Mouse (Mus musculus) urinary bladder, postnatal 10 days (tissue): ENCODE results near the gene Ap1b1.

Experiments
- DNase-seq: peaks from one replicate; pipeline ENCODE4 v3.0.0; 2022; ENCODE audit warnings: low spot score

Ap1b1 gene

DNA sequence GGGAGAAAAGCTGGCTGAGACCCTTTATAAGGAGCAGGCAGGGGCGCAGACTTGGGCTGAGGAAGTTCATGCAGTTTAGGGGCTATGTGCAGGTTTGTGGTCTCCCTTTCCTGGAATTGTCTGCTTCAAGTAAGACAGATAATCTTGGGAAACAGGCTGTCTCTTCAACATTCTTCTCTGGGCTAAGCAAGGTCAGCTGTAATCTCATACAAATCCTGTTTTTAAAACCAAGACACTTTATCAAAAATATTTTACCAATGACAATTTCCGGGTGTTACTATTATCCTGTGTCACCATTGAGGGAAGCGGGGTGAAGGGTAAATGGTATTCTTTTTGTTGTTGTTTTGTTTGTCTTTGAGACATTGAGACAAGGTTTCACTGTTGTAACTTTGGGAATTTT lies 1.8 kb upstream of the Ap1b1 start:
- no peak for DNase-seq

DNA sequence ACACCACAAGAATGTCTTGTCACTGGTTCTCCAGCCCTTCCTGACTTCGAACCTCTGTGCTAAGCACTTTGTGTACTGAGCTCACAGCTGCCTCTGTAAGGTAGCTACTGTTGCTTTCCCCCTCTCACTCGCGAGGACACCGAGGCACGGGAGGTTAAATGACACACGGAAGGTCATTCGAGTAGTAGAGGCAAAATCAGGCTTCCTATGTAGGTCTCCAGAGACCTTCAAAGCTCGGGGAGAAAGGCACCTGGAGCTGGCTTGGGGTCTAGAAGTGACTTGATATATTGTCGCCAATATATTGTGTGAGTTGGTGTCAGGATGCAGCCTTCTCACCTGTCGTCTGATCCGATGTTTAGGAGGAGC lies 846 bp downstream of the Ap1b1 start:
- no peak for DNase-seq

DNA sequence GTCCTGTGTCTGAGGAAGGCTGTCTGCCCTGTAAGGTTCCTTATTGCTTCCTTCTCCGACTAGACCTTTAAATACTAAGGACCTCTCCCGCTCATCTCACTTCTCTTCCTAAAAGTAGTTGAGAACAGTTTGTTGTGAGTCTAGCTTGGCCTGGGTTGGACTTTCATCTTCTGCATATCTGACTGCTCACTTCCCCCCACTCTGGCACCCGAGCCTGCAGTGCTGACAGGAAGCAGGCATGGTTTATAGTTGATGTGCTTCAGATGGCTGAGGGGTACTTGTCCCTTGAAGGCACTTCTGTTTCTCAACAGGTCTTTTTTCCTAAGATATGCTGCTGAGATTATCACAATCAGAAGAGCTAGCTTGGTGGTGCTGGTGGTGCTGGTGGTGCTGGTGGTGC lies 2.6 kb downstream of the Ap1b1 start:
- no peak for DNase-seq

DNA sequence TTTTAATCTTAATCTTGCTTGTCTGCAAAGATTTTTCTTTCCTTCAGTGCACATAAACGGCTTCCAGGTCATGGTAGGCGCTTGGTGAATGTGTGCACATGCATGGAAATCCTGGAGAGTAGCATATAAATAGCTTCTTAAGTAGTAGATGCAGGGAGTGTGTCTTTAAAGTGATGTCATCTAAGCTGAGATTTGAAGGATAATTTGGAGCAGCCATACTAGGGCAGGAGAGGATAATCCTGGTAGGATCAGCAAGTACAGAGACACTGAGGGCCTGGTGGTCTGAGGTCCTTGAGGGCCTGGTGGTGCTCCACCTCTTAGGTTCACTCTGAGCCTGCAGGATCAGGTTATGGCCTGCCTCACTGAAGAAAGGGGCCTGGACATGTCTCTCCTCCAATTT lies 5.8 kb downstream of the Ap1b1 start:
- DNase-seq = no peak

DNA sequence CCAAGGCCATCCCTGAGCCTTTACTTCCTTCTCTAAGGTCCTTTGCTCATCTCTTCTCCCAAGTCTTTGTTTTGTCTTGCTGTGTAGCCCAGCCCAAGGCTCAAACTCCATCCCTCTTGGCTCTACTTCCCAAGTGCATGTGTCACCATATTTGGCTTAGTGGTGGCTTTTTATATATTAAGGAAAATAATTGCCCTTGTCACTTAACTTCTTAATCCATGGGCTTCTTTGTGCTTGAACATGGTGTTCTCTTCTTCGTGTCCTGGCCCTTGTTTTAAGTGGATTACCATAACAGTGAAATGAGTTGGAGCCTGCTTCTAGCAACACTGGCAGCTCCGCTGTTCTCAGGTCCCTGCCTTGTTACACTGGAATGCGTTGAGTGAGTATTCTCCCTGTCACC lies 9.1 kb downstream of the Ap1b1 start:
- DNase-seq = no peak

DNA sequence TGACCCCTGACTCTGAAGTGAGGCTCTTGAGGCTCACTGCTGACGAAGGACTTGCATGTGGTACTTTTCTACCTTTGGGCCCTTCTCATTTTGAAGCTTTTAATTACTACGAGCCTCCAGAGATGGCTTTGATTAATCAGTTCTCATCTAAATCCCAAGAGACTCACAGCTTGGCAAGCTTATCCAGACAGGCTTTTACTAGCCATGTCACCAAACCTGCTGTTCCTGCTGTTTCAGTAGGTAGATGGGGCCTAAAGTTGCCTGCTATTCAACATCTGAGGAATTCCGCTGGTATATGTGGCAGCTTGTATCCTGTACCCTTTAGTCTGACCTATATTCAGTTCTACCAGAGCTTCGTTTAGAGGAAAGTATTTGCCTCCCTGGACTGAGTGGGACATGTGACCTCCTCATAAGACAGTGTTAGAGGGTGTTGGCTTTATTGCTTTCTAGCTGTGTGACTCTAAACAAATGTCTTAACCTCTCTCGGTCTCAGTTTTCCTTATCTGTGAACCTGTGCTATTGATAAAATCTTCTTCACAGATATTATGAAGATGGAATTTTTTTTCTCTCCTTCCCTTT lies 10.1 kb downstream of the Ap1b1 start:
- no peak for DNase-seq

- no peak for DNase-seq
Observed at GRCm38 (mm10) chr11:4998352-4998751, 11.7 kb downstream of the Ap1b1 start.

GRCm38 (mm10) chr11:4998762-4999161 lies 12.1 kb downstream of the Ap1b1 start:
- DNase-seq = no peak

DNA sequence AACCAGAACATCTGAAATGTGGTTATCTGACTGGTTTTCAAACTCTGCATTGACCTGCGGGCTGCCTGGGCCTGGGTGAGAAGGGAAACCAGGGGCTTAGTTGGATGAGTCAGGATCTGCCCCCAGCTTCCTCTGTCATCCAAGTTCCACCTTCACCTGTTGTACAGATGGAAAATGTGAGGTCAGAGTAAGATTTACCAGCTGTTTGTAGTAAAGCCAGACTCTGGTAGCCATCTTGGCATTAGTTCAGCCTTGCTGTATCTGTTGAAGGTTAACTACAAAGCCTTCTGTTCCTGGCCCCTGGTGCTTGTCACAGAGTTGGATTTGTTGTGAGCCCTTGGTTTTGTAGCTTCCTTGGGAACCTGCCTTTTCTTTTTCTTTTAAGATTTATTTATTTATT lies 13.6 kb downstream of the Ap1b1 start:
- no peak for DNase-seq

- no peak for DNase-seq
Observed at GRCm38 (mm10) chr11:5002826-5003225, 16.2 kb downstream of the Ap1b1 start.

- DNase-seq = no peak
Observed at GRCm38 (mm10) chr11:5005528-5005927, 18.9 kb downstream of the Ap1b1 start.

DNA sequence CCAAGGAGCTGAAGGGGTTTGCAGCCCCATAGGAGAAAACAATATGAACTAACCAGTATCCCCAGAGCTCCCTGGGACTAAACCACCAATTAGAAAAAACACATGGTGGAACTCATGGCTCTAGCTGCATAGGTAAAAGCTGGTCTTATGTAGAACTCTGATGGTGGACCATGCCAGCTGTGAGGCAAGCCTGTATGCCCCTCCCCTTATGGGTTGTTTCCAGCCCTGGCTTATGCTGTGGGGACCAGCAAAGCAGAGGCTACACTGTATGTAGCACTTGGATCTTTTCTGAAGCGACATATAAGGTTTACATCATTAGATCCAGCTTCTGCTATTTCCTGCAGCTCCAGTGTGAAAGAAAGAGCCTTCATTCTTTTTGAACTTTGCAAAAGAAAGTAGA lies 20.6 kb downstream of the Ap1b1 start:
- no peak for DNase-seq

DNA sequence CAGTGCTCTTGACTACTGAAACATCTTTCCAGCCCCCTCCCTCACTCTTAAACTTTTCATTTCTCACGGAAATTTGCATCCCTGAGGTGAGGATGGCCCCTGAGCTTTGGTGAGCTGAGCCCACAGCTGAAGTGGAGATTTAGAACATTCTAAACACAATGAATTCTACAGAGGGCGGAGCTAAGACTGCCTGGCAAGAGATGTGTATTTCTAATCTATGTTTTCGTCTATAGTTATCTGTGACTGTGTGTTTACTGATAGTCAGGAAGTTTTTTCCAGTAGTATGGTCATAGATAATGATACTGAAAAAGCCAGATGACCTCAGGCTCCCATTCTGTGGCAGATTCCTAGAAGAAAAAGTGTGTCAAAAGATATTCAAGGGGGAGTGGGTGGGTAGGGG lies 22.2 kb downstream of the Ap1b1 start:
- DNase-seq = no peak

- DNase-seq = no peak
Observed at GRCm38 (mm10) chr11:5009354-5010074, 22.9 kb downstream of the Ap1b1 start.

DNA sequence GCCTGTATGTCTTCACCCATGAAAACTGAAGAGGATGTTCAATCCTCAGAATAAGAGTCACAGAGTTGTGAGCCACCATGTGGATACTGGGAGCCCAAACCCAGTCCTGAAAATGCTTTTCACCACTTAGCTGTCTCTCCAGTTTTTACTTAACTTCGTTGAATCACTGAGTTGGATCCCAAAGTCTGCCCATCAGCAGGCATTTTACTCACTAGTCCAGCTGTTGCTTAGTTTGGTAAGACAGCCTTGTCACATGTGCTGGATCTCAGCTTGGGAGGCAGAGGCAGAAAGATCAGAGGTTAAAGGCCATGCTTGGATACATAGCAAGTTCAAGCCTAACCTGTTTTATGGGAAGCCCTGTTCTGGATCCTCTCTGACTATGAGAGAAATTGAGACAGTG lies 23.6 kb downstream of the Ap1b1 start:
- no peak for DNase-seq

- DNase-seq = no peak
Observed at GRCm38 (mm10) chr11:5011480-5011879, 24.9 kb downstream of the Ap1b1 start.

DNA sequence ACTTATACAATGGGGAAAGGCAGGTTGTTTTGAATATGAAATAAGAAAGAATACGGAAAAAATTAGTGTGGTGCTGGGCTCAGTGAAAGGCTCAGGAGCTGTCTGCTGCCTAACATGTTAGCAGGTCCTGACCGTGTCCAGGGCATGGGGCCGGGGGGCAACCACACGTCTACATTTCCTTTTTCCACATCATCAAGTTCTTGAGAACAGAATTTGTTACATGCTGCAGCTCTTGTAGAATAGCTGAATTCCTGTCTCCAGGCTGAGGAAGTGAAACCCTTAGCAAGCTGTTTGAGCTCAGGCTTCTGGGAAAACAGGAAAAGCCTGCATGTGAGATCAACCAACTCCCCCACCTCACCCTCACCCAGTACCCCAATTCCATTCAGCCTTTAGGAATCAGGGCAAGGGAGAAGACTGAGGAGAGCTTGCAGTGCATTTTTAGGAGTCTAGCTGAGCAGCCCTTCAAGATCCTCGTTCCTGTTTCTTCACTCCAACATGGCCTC lies 25.6 kb downstream of the Ap1b1 start:
- DNase-seq = no peak

DNA sequence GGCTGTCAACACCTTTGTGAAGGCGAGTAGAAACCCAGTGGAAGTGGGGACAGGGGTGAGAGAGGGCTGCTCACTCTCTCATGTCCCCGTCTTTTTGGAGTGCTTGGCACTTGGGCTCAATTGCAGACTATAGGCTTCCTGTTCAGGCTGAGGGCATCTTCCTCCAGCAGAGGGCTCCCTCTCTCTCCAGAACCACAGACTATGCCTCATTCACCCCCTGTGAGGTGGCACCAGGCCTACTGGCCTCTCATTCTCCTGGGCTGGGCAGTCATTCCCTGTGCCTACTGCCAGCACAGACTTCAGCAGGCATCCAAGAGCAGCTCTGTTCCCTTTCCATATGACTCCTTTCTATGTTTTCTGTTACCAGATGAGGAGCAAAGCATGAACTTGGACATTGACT lies 29.1 kb downstream of the Ap1b1 start:
- no peak for DNase-seq

GRCm38 (mm10) chr11:5016286-5016685 lies 29.7 kb downstream of the Ap1b1 start:
- DNase-seq = no peak

DNA sequence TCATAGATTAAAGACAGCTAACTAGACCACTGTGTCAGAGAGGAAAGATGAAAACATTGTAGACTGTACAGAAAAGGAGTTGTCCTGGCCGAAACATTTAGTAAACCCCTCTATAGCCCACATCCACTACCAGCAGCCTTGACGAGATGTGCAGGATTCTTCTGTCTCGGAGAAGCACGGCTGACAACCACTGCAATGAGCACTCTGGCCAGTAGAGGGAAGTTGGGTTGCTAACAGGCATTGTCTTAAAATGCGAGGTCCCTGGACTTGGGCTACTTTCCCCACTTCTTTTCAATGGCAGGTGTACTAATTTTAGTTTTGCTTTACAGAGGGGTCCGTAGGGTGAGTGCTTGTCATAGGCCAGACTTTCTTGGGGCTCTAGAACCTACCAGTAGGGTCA lies 30.9 kb downstream of the Ap1b1 start:
- no peak for DNase-seq

DNA sequence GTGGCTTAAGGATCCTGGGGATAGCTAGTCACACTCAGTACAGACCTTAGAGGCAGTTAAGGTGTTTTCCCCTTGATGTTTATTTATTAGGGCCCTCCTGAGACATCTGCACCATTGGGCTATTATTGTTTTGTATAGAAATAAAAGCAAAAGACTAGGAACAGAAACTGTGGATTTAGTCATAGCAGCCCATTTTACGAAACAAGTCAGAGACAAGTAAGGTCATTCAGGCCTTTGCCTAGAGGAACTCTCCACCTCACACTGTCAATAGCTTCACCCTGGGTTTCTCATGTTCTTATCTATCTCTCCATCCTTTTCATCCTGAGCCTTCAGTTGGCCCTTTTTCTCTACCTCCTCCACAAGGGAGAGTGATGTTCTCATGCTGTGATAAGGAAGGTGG lies 38.5 kb downstream of the Ap1b1 start:
- no peak for DNase-seq

- no peak for DNase-seq
Observed at GRCm38 (mm10) chr11:5028228-5028627, 41.6 kb downstream of the Ap1b1 start.

GRCm38 (mm10) chr11:5032706-5033105 lies 46.1 kb downstream of the Ap1b1 start:
- DNase-seq = no peak

DNA sequence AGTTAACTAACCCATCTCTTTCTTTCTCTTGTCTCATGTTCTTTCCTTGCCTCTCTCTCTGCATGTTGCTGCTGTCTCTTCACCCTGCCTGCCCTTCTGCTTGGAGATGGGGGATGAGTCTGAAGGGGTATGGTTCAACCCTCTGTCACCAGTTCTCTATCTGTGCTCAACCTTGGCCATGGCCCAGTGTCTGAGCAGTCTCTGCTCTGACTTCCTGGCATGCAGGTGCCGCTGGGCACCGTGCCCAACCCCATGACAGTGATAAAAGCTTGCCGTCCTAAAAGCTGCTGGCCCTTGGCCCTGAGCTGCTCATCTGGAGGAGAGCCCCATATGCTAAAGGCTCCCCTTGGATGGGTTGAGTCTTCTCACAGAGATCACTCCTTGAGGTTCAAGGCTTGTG lies 46.5 kb downstream of the Ap1b1 start:
- no peak for DNase-seq
